Mouse (Mus musculus): Measurements from ENCODE around the gene Ccdc158.

The Ccdc158 gene

GRCm38 (mm10) chr5:92595026-92595425 is 80.0 kb downstream of the Ccdc158 start:
- Histone ChIP-seq H3K36me3 (ENCODE audit: control insufficient read depth, insufficient read depth, low read length, poor library complexity, severe bottlenecking) (no peaks in the 10 kb centered on the region), H3K27me3 (ENCODE audit: control insufficient read depth, insufficient read depth, low read length, poor library complexity, severe bottlenecking) (no peaks in the 10 kb centered on the region)
- no peak for DNase-seq (ENCODE audit: low read depth, low spot score)

- no peaks in the 10 kb centered on the region for H3K27me3 ChIP-seq (ENCODE audit: control insufficient read depth, insufficient read depth, low read length, poor library complexity, severe bottlenecking)
- H3K36me3 ChIP-seq (ENCODE audit: control insufficient read depth, insufficient read depth, low read length, poor library complexity, severe bottlenecking), result no peaks in the 10 kb centered on the region
- DNase-seq (ENCODE audit: low read depth, low spot score), result no peak
These were observed 89.1 kb downstream of the Ccdc158 start for GRCm38 (mm10) chr5:92585932-92586331.

GRCm38 (mm10) chr5:92579559-92579958 is 95.5 kb downstream of the Ccdc158 start:
- Histone ChIP-seq H3K36me3 (ENCODE audit: control insufficient read depth, insufficient read depth, low read length, poor library complexity, severe bottlenecking) (no peaks in the 10 kb centered on the region), H3K27me3 (ENCODE audit: control insufficient read depth, insufficient read depth, low read length, poor library complexity, severe bottlenecking) (no peaks in the 10 kb centered on the region)

GRCm38 (mm10) chr5:92571232-92571631 is 103.8 kb downstream of the Ccdc158 start:
- Histone ChIP-seq H3K27me3 (ENCODE audit: control insufficient read depth, insufficient read depth, low read length, poor library complexity, severe bottlenecking) (no peaks in the 10 kb centered on the region), H3K36me3 (ENCODE audit: control insufficient read depth, insufficient read depth, low read length, poor library complexity, severe bottlenecking) (no peaks in the 10 kb centered on the region)
- DNase-seq (ENCODE audit: low read depth, low spot score), result no peak

More at GRCm38 (mm10) chr5:92579559-92579958, 95.5 kb downstream of the Ccdc158 start:
- no peak for DNase-seq (ENCODE audit: low read depth, low spot score)

GRCm38 (mm10) chr5:92562002-92562401 is 113.1 kb downstream of the Ccdc158 start:
- H3K27me3 ChIP-seq (ENCODE audit: control insufficient read depth, insufficient read depth, low read length, poor library complexity, severe bottlenecking), result no peaks in the 10 kb centered on the region
- H3K36me3 ChIP-seq (ENCODE audit: control insufficient read depth, insufficient read depth, low read length, poor library complexity, severe bottlenecking), result no peaks in the 10 kb centered on the region
- DNase-seq (ENCODE audit: low read depth, low spot score), result no peak

GRCm38 (mm10) chr5:92560201-92560600 is 114.9 kb downstream of the Ccdc158 start:
- no peaks in the 10 kb centered on the region for H3K27me3 ChIP-seq (ENCODE audit: control insufficient read depth, insufficient read depth, low read length, poor library complexity, severe bottlenecking)
- no peaks in the 10 kb centered on the region for H3K36me3 ChIP-seq (ENCODE audit: control insufficient read depth, insufficient read depth, low read length, poor library complexity, severe bottlenecking)
- no peak for DNase-seq (ENCODE audit: low read depth, low spot score)
